In the genomic region with DNA sequence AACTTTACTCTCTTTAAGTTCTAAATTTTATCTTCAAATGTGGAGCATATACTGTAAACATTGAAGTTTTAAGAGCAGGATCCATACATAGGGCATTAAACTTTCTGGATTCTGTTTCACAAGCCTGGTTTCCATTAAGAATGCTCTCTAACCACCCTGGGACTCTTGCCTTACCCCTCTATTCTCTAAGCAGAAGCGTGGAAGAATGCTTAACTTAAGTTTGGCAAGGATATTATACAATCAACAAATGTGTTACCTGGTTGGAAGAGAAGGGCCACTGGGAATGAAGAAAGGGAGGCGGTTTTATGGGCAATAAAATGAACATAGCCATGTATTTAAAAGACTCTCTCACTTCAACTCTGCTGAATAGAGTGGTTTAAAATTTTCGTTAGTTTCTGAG, we compare ENCODE assay signal across 22 mouse cellular contexts.
DNase-seq lines count a peak whose midpoint lies in the region; ATAC-seq and TF ChIP-seq lines count a peak whose summit lies in the region.
"Had no signal": no experiment of that assay in that cellular context is flagged by ENCODE, and none has a peak within 500 bp of the region (broad histone marks: within the 10 kb centered on the region; RNA-seq: fewer than 3 reads in every experiment).

No protein-coding gene starts in this region.

- H3K4me1 ChIP-seq in embryonic facial prominence, embryonic 14.5 days (ENCODE audit: control insufficient read depth, insufficient read depth, low read length) = no peaks in the 10 kb centered on the region
- no peaks in the 10 kb centered on the region for H3K4me1 ChIP-seq in embryonic facial prominence, embryonic 10.5 days
- peaks cover 7% of the 10 kb centered on the region; the same call in 1 of the 2 replicates for H3K4me1 ChIP-seq in limb, embryonic 13.5 days
- H3K4me1 ChIP-seq in limb, embryonic 10.5 days = no peaks in the 10 kb centered on the region
- H3K4me1 ChIP-seq in midbrain, embryonic 11.5 days (ENCODE audit: control insufficient read depth, insufficient read depth, low read length) = no peaks in the 10 kb centered on the region
- H3K4me1 ChIP-seq in midbrain, postnatal 0 days (ENCODE audit: insufficient read depth, low read length) = no peaks in the 10 kb centered on the region
- no peaks in the 10 kb centered on the region for H3K4me1 ChIP-seq in limb, embryonic 14.5 days (ENCODE audit: control insufficient read depth, insufficient read depth, low read length)

- H3K27me3 ChIP-seq in embryonic facial prominence, embryonic 14.5 days (replicated peaks; ENCODE audit: control insufficient read depth, insufficient read depth, low read length) = no peaks in the 10 kb centered on the region
- no peaks in the 10 kb centered on the region for H3K27me3 ChIP-seq in embryonic facial prominence, embryonic 10.5 days (replicated peaks; ENCODE audit: low read depth, poor library complexity, severe bottlenecking)
- H3K27me3 ChIP-seq in limb, embryonic 13.5 days = no peaks in the 10 kb centered on the region
- no peaks in the 10 kb centered on the region for H3K27me3 ChIP-seq in limb, embryonic 10.5 days (ENCODE audit: low read depth, poor library complexity, severe bottlenecking)
- H3K27me3 ChIP-seq in midbrain, embryonic 11.5 days (ENCODE audit: control insufficient read depth, insufficient read depth, low read length) = no peaks in the 10 kb centered on the region
- H3K27me3 ChIP-seq in midbrain, postnatal 0 days (ENCODE audit: insufficient read depth, low read length) = no peaks in the 10 kb centered on the region
- no peaks in the 10 kb centered on the region for H3K27me3 ChIP-seq in limb, embryonic 14.5 days (ENCODE audit: control insufficient read depth, insufficient read depth, low read length)
- H3K27me3 ChIP-seq: CH12.LX, Patski had no signal

- peak; percentile 6 for DNase-seq in embryonic facial prominence, embryonic 14.5 days (ENCODE audit: low spot score)
- no peak for DNase-seq in embryonic facial prominence, embryonic 10.5 days (ENCODE audit: low spot score)
- no peak for DNase-seq in limb, embryonic 10.5 days (ENCODE audit: low spot score)
- DNase-seq in midbrain, embryonic 11.5 days (ENCODE audit: low spot score, missing footprints) = peak; percentile 44
- DNase-seq in midbrain, postnatal 0 days (ENCODE audit: low spot score) = no peak
- peak; percentile 27 for DNase-seq in limb, embryonic 14.5 days (ENCODE audit: low spot score)
- no peak for DNase-seq in left cerebral cortex, adult 18-20 months (ENCODE audit: low spot score in 2 of 2)
- DNase-seq: adrenal gland, adult 2 months; adrenal gland, adult 8-10 months; adrenal gland, postnatal 10 days; adrenal gland, postnatal 14 days; adrenal gland, postnatal 25 days; adrenal gland, postnatal 36 days; B cell, adult 2 months; cerebellum, adult 11 months; cerebellum, adult 11-12 months had no signal

- no peak for ATAC-seq in embryonic facial prominence, embryonic 14.5 days (ENCODE audit: low read depth)
- peak; percentile 85 for ATAC-seq in limb, embryonic 13.5 days (ENCODE audit: low FRiP score, low read depth)
- no peak for ATAC-seq in midbrain, embryonic 11.5 days (ENCODE audit: low FRiP score)
- no peak for ATAC-seq in midbrain, postnatal 0 days (ENCODE audit: low FRiP score)
- peak; percentile 87 for ATAC-seq in limb, embryonic 14.5 days (ENCODE audit: low FRiP score, low read depth)
- ATAC-seq: activated CD4-positive, CD25-positive, alpha-beta regulatory T cell, adult 4 months; CD4-positive, CD25-positive, alpha-beta regulatory T cell, adult 4 months; Patski had no signal

- no peak for TF ChIP-seq POLR2A in limb, embryonic 14.5 days (IDR thresholded peaks at IDR 0.05; ENCODE audit: borderline replicate concordance, extremely low read depth, insufficient read depth, insufficient read length)

- no peak overlapping the region for H3K9ac ChIP-seq in embryonic facial prominence, embryonic 14.5 days (ENCODE audit: low read depth, low read length)
- H3K9ac ChIP-seq in limb, embryonic 13.5 days = no peak overlapping the region
- no peak overlapping the region for H3K9ac ChIP-seq in midbrain, embryonic 11.5 days (ENCODE audit: low read length)
- no peak overlapping the region for H3K9ac ChIP-seq in midbrain, postnatal 0 days (replicated peaks; ENCODE audit: low read length, poor library complexity, severe bottlenecking)
- H3K9ac ChIP-seq in limb, embryonic 14.5 days (ENCODE audit: low read depth, low read length, severe bottlenecking) = no peak overlapping the region

- H3K36me3 ChIP-seq in embryonic facial prominence, embryonic 14.5 days (ENCODE audit: control insufficient read depth, insufficient read depth, low read length) = no peaks in the 10 kb centered on the region
- no peaks in the 10 kb centered on the region for H3K36me3 ChIP-seq in embryonic facial prominence, embryonic 10.5 days (replicated peaks)
- H3K36me3 ChIP-seq in limb, embryonic 13.5 days = no peaks in the 10 kb centered on the region
- H3K36me3 ChIP-seq in limb, embryonic 10.5 days = no peaks in the 10 kb centered on the region
- no peaks in the 10 kb centered on the region for H3K36me3 ChIP-seq in midbrain, embryonic 11.5 days (ENCODE audit: control insufficient read depth, insufficient read depth, low read length)
- H3K36me3 ChIP-seq in midbrain, postnatal 0 days (ENCODE audit: insufficient read depth, low read length) = no peaks in the 10 kb centered on the region
- no peaks in the 10 kb centered on the region for H3K36me3 ChIP-seq in limb, embryonic 14.5 days (ENCODE audit: control insufficient read depth, insufficient read depth, low read length)
- H3K36me3 ChIP-seq: G1E had no signal

- 58% methylated on average over 3 of the region's 3 CpGs for WGBS in embryonic facial prominence, embryonic 14.5 days
- WGBS in embryonic facial prominence, embryonic 10.5 days = 73% methylated on average over 3 of the region's 3 CpGs
- 32% methylated on average over 3 of the region's 3 CpGs for WGBS in limb, embryonic 13.5 days
- 77% methylated on average over 3 of the region's 3 CpGs for WGBS in limb, embryonic 10.5 days
- WGBS in midbrain, embryonic 11.5 days = 73% methylated on average over 3 of the region's 3 CpGs
- WGBS in midbrain, postnatal 0 days = 80% methylated on average over 3 of the region's 3 CpGs
- WGBS in limb, embryonic 14.5 days = 24% methylated on average over 3 of the region's 3 CpGs

- no peaks in the 10 kb centered on the region for H3K9me3 ChIP-seq in embryonic facial prominence, embryonic 14.5 days (ENCODE audit: control insufficient read depth, low read length)
- no peaks in the 10 kb centered on the region for H3K9me3 ChIP-seq in embryonic facial prominence, embryonic 10.5 days
- H3K9me3 ChIP-seq in limb, embryonic 13.5 days = no peaks in the 10 kb centered on the region
- no peaks in the 10 kb centered on the region for H3K9me3 ChIP-seq in limb, embryonic 10.5 days (replicated peaks)
- H3K9me3 ChIP-seq in midbrain, embryonic 11.5 days (ENCODE audit: control insufficient read depth, low read length) = no peaks in the 10 kb centered on the region
- no peaks in the 10 kb centered on the region for H3K9me3 ChIP-seq in midbrain, postnatal 0 days (ENCODE audit: low read length)
- no peaks in the 10 kb centered on the region for H3K9me3 ChIP-seq in limb, embryonic 14.5 days (ENCODE audit: control insufficient read depth, low read length)

- H3K27ac ChIP-seq in embryonic facial prominence, embryonic 14.5 days (replicated peaks; ENCODE audit: low read depth, low read length) = no peak overlapping the region
- H3K27ac ChIP-seq in embryonic facial prominence, embryonic 10.5 days (replicated peaks) = no peak overlapping the region
- no peak overlapping the region for H3K27ac ChIP-seq in limb, embryonic 13.5 days
- no peak overlapping the region for H3K27ac ChIP-seq in limb, embryonic 10.5 days
- H3K27ac ChIP-seq in midbrain, embryonic 11.5 days (ENCODE audit: low read depth, low read length) = no peak overlapping the region
- no peak overlapping the region for H3K27ac ChIP-seq in midbrain, postnatal 0 days (ENCODE audit: low read depth, low read length)
- no peak overlapping the region for H3K27ac ChIP-seq in limb, embryonic 14.5 days (replicated peaks; ENCODE audit: low read depth, low read length)

- no peak for TF ChIP-seq CTCF in midbrain, postnatal 0 days (IDR thresholded peaks at IDR 0.05)

- no peak overlapping the region for H3K4me2 ChIP-seq in embryonic facial prominence, embryonic 14.5 days (ENCODE audit: low read depth, low read length)
- H3K4me2 ChIP-seq in limb, embryonic 13.5 days (replicated peaks) = no peak overlapping the region
- H3K4me2 ChIP-seq in midbrain, embryonic 11.5 days = no peak overlapping the region
- no peak overlapping the region for H3K4me2 ChIP-seq in midbrain, postnatal 0 days (ENCODE audit: low read depth, low read length, poor library complexity, severe bottlenecking)
- H3K4me2 ChIP-seq in limb, embryonic 14.5 days (replicated peaks; ENCODE audit: low read depth, low read length, severe bottlenecking) = no peak overlapping the region

- H3K4me3 ChIP-seq in embryonic facial prominence, embryonic 14.5 days (ENCODE audit: low read depth, low read length) = no peak overlapping the region
- H3K4me3 ChIP-seq in embryonic facial prominence, embryonic 10.5 days = no peak overlapping the region
- no peak overlapping the region for H3K4me3 ChIP-seq in limb, embryonic 13.5 days
- no peak overlapping the region for H3K4me3 ChIP-seq in limb, embryonic 10.5 days
- no peak overlapping the region for H3K4me3 ChIP-seq in midbrain, embryonic 11.5 days (ENCODE audit: low read depth, low read length)
- no peak overlapping the region for H3K4me3 ChIP-seq in midbrain, postnatal 0 days (ENCODE audit: low read depth, low read length)
- no peak overlapping the region for H3K4me3 ChIP-seq in limb, embryonic 14.5 days (replicated peaks; ENCODE audit: low read length)

Comparison
In these comparisons a context has a peak if more than half of its experiments do, and no peak if none do; other contexts are left out.
1. DNase-seq: peak in embryonic facial prominence, embryonic 14.5 days (single experiment), midbrain, embryonic 11.5 days (single experiment) and limb, embryonic 14.5 days (single experiment); none in embryonic facial prominence, embryonic 10.5 days (single experiment), limb, embryonic 10.5 days (single experiment), midbrain, postnatal 0 days (single experiment) and left cerebral cortex, adult 18-20 months (0 of 2).
2. ATAC-seq: peak in limb, embryonic 13.5 days (single experiment) and limb, embryonic 14.5 days (single experiment); none in embryonic facial prominence, embryonic 14.5 days (single experiment), midbrain, embryonic 11.5 days (single experiment) and midbrain, postnatal 0 days (single experiment).